Mouse (Mus musculus) hindbrain, postnatal 0 days (tissue): ENCODE results near the gene Myo18b. TPM values are rescaled to one million over a fixed set of nuclear protein-coding genes. Genes with fewer than 3 reads are reported as not detected.

Experiments used
- ATAC-seq: fragments of 200-750 bp; cut with Nextera tagmentation; 2 replicates; pipeline ENCODE4 v1.8.0; 2017; ENCODE audit warnings: mild to moderate bottlenecking, moderate TSS enrichment, moderate library complexity
- DNase-seq: peaks from one replicate; pipeline ENCODE4 v3.0.0-alpha.2; 2015; ENCODE audit warnings: low spot score
- H3K27ac ChIP-seq: fragments of 300-500 bp; sonication (generic); 2 replicates; pipeline ENCODE4 v1.5.1; 2014; ENCODE audit warnings: mild to moderate bottlenecking
- H3K27me3 ChIP-seq: fragments of 300-500 bp; sonication (generic); 2 replicates; pipeline ENCODE4 v1.6.1; 2014; ENCODE audit warnings: low read length, mixed read lengths; ENCODE audit not compliant: insufficient read depth
- H3K36me3 ChIP-seq: fragments of 300-500 bp; sonication (generic); 2 replicates; pipeline ENCODE4 v1.6.1; 2014; ENCODE audit warnings: low read length, mixed read lengths; ENCODE audit not compliant: insufficient read depth
- H3K4me1 ChIP-seq: fragments of 300-500 bp; sonication (generic); 2 replicates; pipeline ENCODE4 v1.6.1; 2014; ENCODE audit warnings: antibody characterized with exemption, low read length, mixed read lengths; ENCODE audit not compliant: insufficient read depth
- H3K4me2 ChIP-seq: fragments of 300-500 bp; sonication (generic); 2 replicates; pipeline ENCODE4 v1.6.1; 2014; ENCODE audit warnings: low read depth, mild to moderate bottlenecking, low read length, moderate library complexity, mixed read lengths
- H3K4me3 ChIP-seq: fragments of 300-500 bp; sonication (generic); 2 replicates; pipeline ENCODE4 v1.5.1; 2014; ENCODE audit warnings: low read length
- H3K9ac ChIP-seq: fragments of 300-500 bp; sonication (generic); replicated peaks from 2 replicates; pipeline ENCODE4 v1.6.1; 2014; ENCODE audit warnings: mild to moderate bottlenecking, low read length, moderate library complexity, mixed read lengths
- H3K9me3 ChIP-seq: fragments of 300-500 bp; sonication (generic); 2 replicates; pipeline ENCODE4 v1.6.1; 2016; ENCODE audit warnings: low read length, mixed read lengths
- CTCF ChIP-seq: IDR thresholded peaks from 2 replicates; pipeline ENCODE4 v1.5.1; 2016; ENCODE audit warnings: antibody characterized with exemption, control low read depth, low read depth
- WGBS: fragments of 180-500 bp; shearing (Covaris S2); extraction: QIAGEN DNeasy Blood & Tissue Kit; methylation state at CpG from one replicate; pipeline ENCODE4 v1.1.7; 2014; 5-methylcytosine and 5-hydroxymethylcytosine counted together
- polyA plus RNA-seq: library from polyadenylated mRNA; unstranded; fragments of >200 nt; fragmentation: Nextera tagmentation; extraction: Ambion mirVana; gene quantifications from 2 replicates; pipeline ENCODE4 v1.2.1, GENCODE M21; 2015
- total RNA-seq: library from RNA; depleted of rRNA; stranded (reverse); fragments of >200 nt; gene quantifications from 2 replicates; pipeline ENCODE4 v1.2.3, GENCODE M21; 2014

Myo18b gene
- total and polyA plus RNA-seq, 2 experiments from 2014 or later, result 0.75 to 1.9 TPM

DNA sequence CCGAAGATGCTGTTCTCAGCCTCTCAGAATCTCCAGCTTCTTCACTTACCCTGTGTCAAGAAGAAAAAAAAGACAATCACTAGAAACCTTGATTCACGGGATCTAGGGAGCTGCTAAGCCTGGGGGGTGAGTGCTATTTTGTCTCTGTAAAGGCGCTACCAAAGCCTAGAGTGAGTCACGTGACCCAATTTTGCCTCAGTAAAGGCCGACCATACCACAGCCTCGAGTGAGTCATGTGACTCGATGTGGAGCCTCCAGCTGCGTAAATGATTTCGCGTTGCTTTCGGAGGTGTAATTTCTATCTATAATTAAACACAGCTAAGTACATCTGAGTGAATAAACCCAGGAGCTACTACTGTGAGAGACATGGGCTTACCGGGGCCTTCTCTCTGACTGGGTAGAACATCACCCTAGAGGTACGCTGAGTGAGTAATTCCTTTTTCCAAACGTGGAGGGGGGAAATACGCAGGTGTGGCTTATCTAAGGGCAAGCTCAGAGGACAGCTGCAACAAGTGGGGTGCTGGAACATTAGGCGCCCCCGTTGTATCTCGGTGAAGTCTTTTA lies 202.8 kb downstream of the Myo18b start:
- Histone ChIP-seq H3K4me1 (no peaks in the 10 kb centered on the region), H3K4me2 (no peak overlapping the region), H3K9me3 (no peaks in the 10 kb centered on the region), H3K27me3 (no peaks in the 10 kb centered on the region), H3K4me3 (no peak overlapping the region), H3K36me3 (no peaks in the 10 kb centered on the region), H3K9ac (no peak overlapping the region), H3K27ac (no peak overlapping the region)
- DNase-seq (peak; percentile 61), ATAC-seq (peak; percentile 57)
- WGBS, result 75% methylated on average over 18 of the region's 18 CpGs
- TF ChIP-seq CTCF, result no peak

- Histone ChIP-seq H3K36me3 (no peaks in the 10 kb centered on the region), H3K27me3 (no peaks in the 10 kb centered on the region), H3K4me1 (no peaks in the 10 kb centered on the region), H3K9ac (no peak overlapping the region), H3K4me2 (no peak overlapping the region), H3K4me3 (no peak overlapping the region), H3K9me3 (no peaks in the 10 kb centered on the region), H3K27ac (no peak overlapping the region)
- no peak for TF ChIP-seq CTCF
- DNase-seq (no peak), ATAC-seq (no peak)
- WGBS, result 54% methylated on average over 4 of the region's 4 CpGs
Observed at GRCm38 (mm10) chr5:112687100-112687818, 208.9 kb downstream of the Myo18b start.

- no peak overlapping the region for H3K9ac ChIP-seq
- TF ChIP-seq CTCF, result no peak
- H3K27me3 ChIP-seq, result no peaks in the 10 kb centered on the region
- H3K9me3 ChIP-seq, result no peaks in the 10 kb centered on the region
- H3K4me3 ChIP-seq, result no peak overlapping the region
- H3K27ac ChIP-seq, result no peak overlapping the region
- no peak overlapping the region for H3K4me2 ChIP-seq
- H3K36me3 ChIP-seq, result no peaks in the 10 kb centered on the region
- no peaks in the 10 kb centered on the region for H3K4me1 ChIP-seq
- DNase-seq (no peak), ATAC-seq (0 out of 2 replicates have a peak, but pooled peaks have one; percentile 35)
- 64% methylated on average over 14 of the region's 14 CpGs for WGBS
Observed at GRCm38 (mm10) chr5:112686309-112687099, 209.7 kb downstream of the Myo18b start.

- Histone ChIP-seq H3K4me3 (no peak overlapping the region), H3K9ac (no peak overlapping the region)
- WGBS, result 90% methylated on average over 2 of the region's 2 CpGs
Observed at GRCm38 (mm10) chr5:112679251-112679650, 216.9 kb downstream of the Myo18b start.

GRCm38 (mm10) chr5:112678153-112678552 lies 218.0 kb downstream of the Myo18b start:
- Histone ChIP-seq H3K27me3 (no peaks in the 10 kb centered on the region), H3K36me3 (no peaks in the 10 kb centered on the region), H3K4me2 (no peak overlapping the region), H3K4me1 (peaks cover 11% of the 10 kb centered on the region), H3K9ac (no peak overlapping the region), H3K9me3 (no peaks in the 10 kb centered on the region), H3K4me3 (no peak overlapping the region), H3K27ac (no peak overlapping the region)
- 29% methylated on average over 4 of the region's 4 CpGs for WGBS
- ATAC-seq (no peak), DNase-seq (peak; percentile 30)
- TF ChIP-seq CTCF, result no peak

More at GRCm38 (mm10) chr5:112679251-112679650, 216.9 kb downstream of the Myo18b start:
- no peak for TF ChIP-seq CTCF
- Histone ChIP-seq H3K36me3 (no peaks in the 10 kb centered on the region), H3K27ac (no peak overlapping the region), H3K4me1 (peaks cover 11% of the 10 kb centered on the region), H3K27me3 (no peaks in the 10 kb centered on the region), H3K4me2 (no peak overlapping the region), H3K9me3 (no peaks in the 10 kb centered on the region)
- ATAC-seq (no peak), DNase-seq (no peak)

DNA sequence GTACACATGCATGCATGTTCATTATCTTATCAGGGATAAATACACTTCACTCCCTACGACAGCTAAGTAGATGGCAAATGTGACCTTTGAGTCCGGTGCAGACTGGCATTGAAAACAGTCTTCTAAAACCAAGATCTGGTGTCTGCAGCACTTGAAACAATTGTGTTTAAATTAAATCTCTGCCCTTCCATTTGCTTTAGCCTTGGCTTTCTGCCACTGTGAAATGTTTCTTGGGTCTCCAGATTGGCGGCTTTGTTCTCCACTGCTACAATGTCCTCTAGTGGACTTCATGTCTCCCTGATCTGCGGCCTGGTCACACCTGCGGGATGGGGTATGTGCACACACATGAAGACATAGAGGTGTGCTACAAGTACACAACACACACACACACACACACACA lies 221.4 kb downstream of the Myo18b start:
- Histone ChIP-seq H3K36me3 (no peaks in the 10 kb centered on the region), H3K4me1 (peaks cover 11% of the 10 kb centered on the region), H3K9ac (no peak overlapping the region), H3K27me3 (no peaks in the 10 kb centered on the region), H3K4me2 (no peak overlapping the region), H3K4me3 (no peak overlapping the region), H3K9me3 (no peaks in the 10 kb centered on the region), H3K27ac (no peak overlapping the region)
- no peak for TF ChIP-seq CTCF
- ATAC-seq (no peak), DNase-seq (no peak)
- WGBS, result 73% methylated on average over 5 of the region's 5 CpGs
